Mouse (Mus musculus) CH12.LX (cell line): ENCODE measurements around the gene Fam187a. TPM values are rescaled to one million over a fixed set of nuclear protein-coding genes. Genes with fewer than 3 reads are reported as not detected.

Experiments
- DNase-seq: peaks from one replicate; pipeline ENCODE4 v3.0.0-alpha.2; 2013; ENCODE audit errors: extremely low read depth
- H3K27ac ChIP-seq: 2 replicates; pipeline ENCODE4 v1.5.1; 2012; ENCODE audit warnings: low read depth, mild to moderate bottlenecking, control low read depth, moderate library complexity; ENCODE audit not compliant: insufficient read depth
- H3K27me3 ChIP-seq: replicated peaks from 2 replicates; pipeline ENCODE3; 2012; ENCODE audit warnings: inconsistent platforms
- H3K36me3 ChIP-seq, 2 experiments: replicated peaks in 1 of 2; 2 replicates each; pipeline versions ENCODE3 to v1.6.1; 2012; ENCODE audit warnings: inconsistent platforms in 1 of 2, low read length in 1 of 2, mild to moderate bottlenecking in 1 of 2, mixed read lengths in 1 of 2, moderate library complexity in 1 of 2; ENCODE audit not compliant: control insufficient read depth in 1 of 2, insufficient read depth in 1 of 2
- H3K4me1 ChIP-seq, 2 experiments: 2 replicates each; pipeline ENCODE4 v1.6.1; 2012; ENCODE audit warnings: inconsistent platforms in 1 of 2, moderate library complexity in 1 of 2; ENCODE audit not compliant: insufficient read depth in 2 of 2, control insufficient read depth in 1 of 2
- H3K4me2 ChIP-seq: 2 replicates; pipeline ENCODE4 v1.6.1; 2012; ENCODE audit warnings: low read depth, mild to moderate bottlenecking, control low read depth; ENCODE audit not compliant: poor library complexity, insufficient read depth, severe bottlenecking
- H3K4me3 ChIP-seq, 3 experiments: fragments of 150-350 bp in 1 of 3; sonication (generic) in 1 of 3; replicated peaks in 1 of 3; 2 replicates each; pipeline versions ENCODE3 to v1.5.1; 2011 to 2012; ENCODE audit warnings: low read depth in 2 of 3, low read length in 2 of 3, mild to moderate bottlenecking in 2 of 3, moderate library complexity in 2 of 3, control low read depth in 1 of 3, improper control_type of control experiment in 1 of 3, inconsistent platforms in 1 of 3, mixed read lengths in 1 of 3; ENCODE audit not compliant: poor library complexity in 1 of 3
- H3K79me2 ChIP-seq: replicated peaks from 2 replicates; pipeline ENCODE4 v1.6.1; 2012; ENCODE audit warnings: mild to moderate bottlenecking, moderate library complexity; ENCODE audit not compliant: control insufficient read depth, poor library complexity, insufficient read depth, severe bottlenecking; ENCODE audit errors: extremely low read depth
- H3K9ac ChIP-seq: 2 replicates; pipeline ENCODE4 v1.6.1; 2012; ENCODE audit warnings: low read depth, mild to moderate bottlenecking, control low read depth, moderate library complexity; ENCODE audit not compliant: insufficient read depth
- H3K9me3 ChIP-seq: replicated peaks from 2 replicates; pipeline ENCODE3; 2012; ENCODE audit warnings: low read length, inconsistent platforms, mixed read lengths
- CHD1 ChIP-seq: IDR thresholded peaks from 2 replicates; pipeline ENCODE4 v1.6.1; 2012; ENCODE audit warnings: low read depth, low read length, improper control_type of control experiment, inconsistent platforms
- CHD2 ChIP-seq: IDR thresholded peaks from 2 replicates; pipeline ENCODE4 v1.6.1; 2011; ENCODE audit warnings: low read length, improper control_type of control experiment
- CTCF ChIP-seq, 2 experiments: IDR thresholded peaks in 1 of 2; conservative IDR thresholded peaks in 1 of 2; 2 replicates each; pipeline ENCODE4 v1.5.1; 2011 to 2012; ENCODE audit warnings: low read depth in 2 of 2, low read length in 2 of 2, improper control_type of control experiment in 1 of 2, inconsistent platforms in 1 of 2, mild to moderate bottlenecking in 1 of 2, moderate library complexity in 1 of 2
- EP300 ChIP-seq: IDR thresholded peaks from 2 replicates; pipeline ENCODE4 v1.6.1; 2011; ENCODE audit warnings: low read length, improper control_type of control experiment
- ETS1 ChIP-seq: conservative IDR thresholded peaks from 2 replicates; pipeline ENCODE4 v1.6.1; 2012; ENCODE audit warnings: low read depth, mild to moderate bottlenecking, inconsistent platforms, low read length, improper control_type of control experiment, moderate library complexity
- IRF4 ChIP-seq: IDR thresholded peaks from 2 replicates; pipeline ENCODE4 v1.6.1; 2014; ENCODE audit warnings: low read depth, mild to moderate bottlenecking, inconsistent platforms, low read length, improper control_type of control experiment
- KAT2A ChIP-seq: IDR thresholded peaks from 2 replicates; pipeline ENCODE4 v1.6.1; 2012; ENCODE audit warnings: low read length, improper control_type of control experiment, inconsistent platforms; ENCODE audit not compliant: insufficient replicate concordance
- MAFK ChIP-seq: IDR thresholded peaks from 2 replicates; pipeline ENCODE4 v1.6.1; 2011; ENCODE audit warnings: low read length, improper control_type of control experiment; ENCODE audit not compliant: insufficient replicate concordance
- MAZ ChIP-seq: IDR thresholded peaks from 2 replicates; pipeline ENCODE4 v1.6.1; 2012; ENCODE audit warnings: low read depth, mild to moderate bottlenecking, inconsistent platforms, low read length, improper control_type of control experiment, moderate library complexity
- MEF2A ChIP-seq: IDR thresholded peaks from 2 replicates; pipeline ENCODE4 v1.6.1; 2014; ENCODE audit warnings: low read depth, mild to moderate bottlenecking, inconsistent platforms, low read length, improper control_type of control experiment, borderline replicate concordance
- MYC ChIP-seq: IDR thresholded peaks from 2 replicates; pipeline ENCODE4 v1.6.1; 2011; ENCODE audit warnings: low read depth, mild to moderate bottlenecking, improper control_type of control experiment, low read length
- NELFE ChIP-seq: IDR thresholded peaks from 2 replicates; pipeline ENCODE4 v1.6.1; 2011; ENCODE audit warnings: low read depth, low read length, improper control_type of control experiment
- POLR2A ChIP-seq: IDR thresholded peaks from 2 replicates; pipeline ENCODE4 v1.6.1; 2011; ENCODE audit warnings: low read depth, mild to moderate bottlenecking, improper control_type of control experiment, low read length
- RAD21 ChIP-seq: IDR thresholded peaks from 2 replicates; pipeline ENCODE4 v1.6.1; 2011; ENCODE audit warnings: low read depth, mild to moderate bottlenecking, low read length, improper control_type of control experiment, moderate library complexity
- RCOR1 ChIP-seq: conservative IDR thresholded peaks from 2 replicates; pipeline ENCODE4 v1.6.1; 2012; ENCODE audit warnings: low read depth, mild to moderate bottlenecking, inconsistent platforms, low read length, improper control_type of control experiment
- SMC3 ChIP-seq: IDR thresholded peaks from 2 replicates; pipeline ENCODE4 v1.6.1; 2011; ENCODE audit warnings: low read depth, low read length, improper control_type of control experiment
- TBP ChIP-seq: conservative IDR thresholded peaks from 2 replicates; pipeline ENCODE4 v1.6.1; 2011; ENCODE audit warnings: low read depth, low read length, improper control_type of control experiment
- TCF12 ChIP-seq: IDR thresholded peaks from 2 replicates; pipeline ENCODE4 v1.6.1; 2014; ENCODE audit warnings: low read depth, mild to moderate bottlenecking, inconsistent platforms, low read length, improper control_type of control experiment
- UBTF ChIP-seq: IDR thresholded peaks from 2 replicates; pipeline ENCODE4 v1.6.1; 2012; ENCODE audit warnings: low read depth, mild to moderate bottlenecking, inconsistent platforms, low read length, improper control_type of control experiment, moderate library complexity
- ZKSCAN1 ChIP-seq: IDR thresholded peaks from 2 replicates; pipeline ENCODE4 v1.6.1; 2012; ENCODE audit warnings: low read depth, inconsistent platforms, low read length, improper control_type of control experiment, borderline replicate concordance
- ZMIZ1 ChIP-seq: IDR thresholded peaks from 2 replicates; pipeline ENCODE4 v1.6.1; 2012; ENCODE audit warnings: low read depth, mild to moderate bottlenecking, inconsistent platforms, low read length, improper control_type of control experiment
- ZNF384 ChIP-seq: IDR thresholded peaks from 2 replicates; pipeline ENCODE4 v1.6.1; 2012; ENCODE audit warnings: low read depth, low read length, improper control_type of control experiment, inconsistent platforms
- dilution Hi-C: fragments of 300-500 bp; cut with MboI; formaldehyde crosslinking; loops from 2 replicates; pipeline ENCODE4 v1.14.3; 2020; ENCODE audit warnings: low sequenced_read_pairs; ENCODE audit not compliant: extremely low pct_unique_long_range_greater_than_20kb, extremely low pct_ligation_motif_present
- in situ Hi-C: fragments of 300-500 bp; cut with MboI; formaldehyde crosslinking; loops from 3 replicates; pipeline ENCODE4 v1.14.3; 2019; ENCODE audit warnings: low sequenced_read_pairs, low pct_ligation_motif_present, low pct_unique_long_range_greater_than_20kb, mixed read lengths
- polyA plus RNA-seq: library from polyadenylated mRNA; unstranded; fragments of >175 nt; gene quantifications from 2 replicates; pipeline ENCODE4 v1.2.1, GENCODE M21; 2012; ENCODE audit warnings: low read depth; ENCODE audit not compliant: insufficient read length
- total RNA-seq, 2 experiments: library from RNA; depleted of rRNA; stranded (reverse); fragments of 300-350 nt in 1 of 2; fragments of >200 nt in 1 of 2; gene quantifications; 2 replicates each; pipeline ENCODE4 v1.2.3; 2012 to 2014

Fam187a gene
- total and polyA plus RNA-seq, 3 experiments = not detected

- H3K27ac ChIP-seq = no peak overlapping the region
- H3K9ac ChIP-seq = no peak overlapping the region
- DNase-seq = no peak
- in situ Hi-C loops = no loop called here
- H3K79me2 ChIP-seq = no peaks in the 10 kb centered on the region
- dilution Hi-C loops = no loop called here
- no peak overlapping the region for H3K4me3 ChIP-seq
- peaks cover 62 to 81% of the 10 kb centered on the region in 2 experiments for H3K36me3 ChIP-seq
- H3K4me1 ChIP-seq = peaks cover 0 to 19% of the 10 kb centered on the region in 2 experiments; a peak in 2 of 4 replicates
- H3K9me3 ChIP-seq = no peaks in the 10 kb centered on the region
- H3K27me3 ChIP-seq = no peaks in the 10 kb centered on the region
- TF ChIP-seq MYC (no peak), ETS1 (no peak), KAT2A (no peak), TCF12 (no peak), CTCF (conservative IDR thresholded peaks at IDR 0.05 in 1 of 2, IDR thresholded peaks at IDR 0.05 in 1 of 2; ENCODE audit: low read depth in 2 of 2, low read length in 2 of 2) (no peak), MAZ (no peak), ZNF384 (no peak), RAD21 (no peak), CHD2 (no peak), POLR2A (no peak), CHD1 (no peak), RCOR1 (no peak), TBP (no peak), NELFE (no peak), MAFK (no peak), ZMIZ1 (no peak), SMC3 (no peak)
- no peak overlapping the region for H3K4me2 ChIP-seq
Measured at GRCm38 (mm10) chr11:102838126-102838525, 46.8 kb upstream of the Fam187a start.

GRCm38 (mm10) chr11:102838616-102839150, 46.3 kb upstream of the Fam187a start:
- Histone ChIP-seq H3K9ac (no peak overlapping the region), H3K27me3 (no peaks in the 10 kb centered on the region), H3K4me1 (peaks cover 0 to 19% of the 10 kb centered on the region in 2 experiments; a peak in 2 of 4 replicates), H3K9me3 (no peaks in the 10 kb centered on the region), H3K27ac (no peak overlapping the region), H3K79me2 (no peaks in the 10 kb centered on the region), H3K4me2 (no peak overlapping the region), H3K36me3 (peaks cover 68 to 87% of the 10 kb centered on the region in 2 experiments), H3K4me3 (no peak overlapping the region)
- no peak for DNase-seq
- no peak for TF ChIP-seq CTCF (conservative IDR thresholded peaks at IDR 0.05 in 1 of 2, IDR thresholded peaks at IDR 0.05 in 1 of 2; ENCODE audit: low read depth in 2 of 2, low read length in 2 of 2)
- TF ChIP-seq MAZ = no peak
- TF ChIP-seq ZNF384 = no peak
- TF ChIP-seq KAT2A = no peak
- no peak for TF ChIP-seq ZKSCAN1
- TF ChIP-seq UBTF = no peak
- TF ChIP-seq MEF2A = no peak
- TF ChIP-seq RCOR1 = no peak
- TF ChIP-seq TCF12 = no peak
- no peak for TF ChIP-seq IRF4
- no peak for TF ChIP-seq EP300
- dilution Hi-C loops = no loop called here
- in situ Hi-C loops = no loop called here
